Mouse (Mus musculus) layer of hippocampus, adult 18-20 months (tissue): ENCODE measurements at regions not wholly inside any gene's neighbourhood (a gene's known extent, or its start where the extent isn't known, plus 50 kb on each side); places are given as distances from the start of the nearest gene placed in this dataset.
A peak's percentile ranks its signal among the peaks of the same experiment; 100 is the strongest.

Experiments used
- DNase-seq, 2 experiments: peaks; one replicate each; pipeline ENCODE4 v3.0.0; 2022; ENCODE audit warnings: low spot score in 2 of 2

- no peak for DNase-seq
Observed at GRCm38 (mm10) chr2:51014232-51014631, 134.7 kb downstream of the Rnd3 start.

- no peak for DNase-seq
Observed at GRCm38 (mm10) chr2:51013090-51013489, 135.8 kb downstream of the Rnd3 start.

DNA sequence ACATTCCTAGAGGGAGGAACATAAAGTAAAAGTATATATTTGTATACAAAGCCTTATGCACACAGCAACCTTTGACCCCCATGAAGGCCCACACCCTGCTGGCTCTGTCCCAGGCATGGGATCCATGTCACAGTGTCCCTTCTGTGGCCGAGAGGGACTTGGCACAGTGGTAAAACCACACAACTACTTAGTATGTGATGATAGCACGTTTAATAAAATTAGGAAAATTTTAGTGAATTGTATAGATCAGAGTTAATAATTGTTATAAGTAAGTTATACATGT lies 140.7 kb downstream of the Rnd3 start:
- no peak for DNase-seq

GRCm38 (mm10) chr2:51007409-51008250 lies 141.3 kb downstream of the Rnd3 start:
- DNase-seq = no peak

GRCm38 (mm10) chr2:51006818-51007217 lies 142.1 kb downstream of the Rnd3 start:
- DNase-seq = no peak

GRCm38 (mm10) chr2:51001548-51001947 lies 147.4 kb downstream of the Rnd3 start:
- DNase-seq = no peak

- no peak for DNase-seq
Observed at GRCm38 (mm10) chr2:50983883-50984410, 165.0 kb downstream of the Rnd3 start.

GRCm38 (mm10) chr2:50982571-50982970 lies 166.3 kb downstream of the Rnd3 start:
- no peak for DNase-seq

DNA sequence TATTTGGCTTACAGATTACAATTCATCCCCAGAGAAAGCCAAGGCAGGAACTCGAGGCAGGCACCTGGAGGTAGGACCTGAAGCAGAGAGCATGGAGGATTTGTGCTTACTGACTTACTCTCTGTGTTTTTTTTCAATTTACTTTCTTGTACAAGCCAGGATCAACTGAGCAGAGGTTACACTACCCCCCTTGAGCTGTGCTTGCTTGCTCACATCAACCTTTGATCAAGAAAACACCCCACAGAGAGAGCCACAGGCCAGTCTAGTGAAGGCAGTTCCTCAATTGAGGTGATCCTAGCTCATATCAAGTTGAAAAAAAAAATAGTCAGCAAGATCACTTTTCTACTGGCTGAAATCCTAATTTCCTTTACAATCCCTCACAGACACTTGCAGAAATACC lies 170.6 kb downstream of the Rnd3 start:
- no peak for DNase-seq

DNA sequence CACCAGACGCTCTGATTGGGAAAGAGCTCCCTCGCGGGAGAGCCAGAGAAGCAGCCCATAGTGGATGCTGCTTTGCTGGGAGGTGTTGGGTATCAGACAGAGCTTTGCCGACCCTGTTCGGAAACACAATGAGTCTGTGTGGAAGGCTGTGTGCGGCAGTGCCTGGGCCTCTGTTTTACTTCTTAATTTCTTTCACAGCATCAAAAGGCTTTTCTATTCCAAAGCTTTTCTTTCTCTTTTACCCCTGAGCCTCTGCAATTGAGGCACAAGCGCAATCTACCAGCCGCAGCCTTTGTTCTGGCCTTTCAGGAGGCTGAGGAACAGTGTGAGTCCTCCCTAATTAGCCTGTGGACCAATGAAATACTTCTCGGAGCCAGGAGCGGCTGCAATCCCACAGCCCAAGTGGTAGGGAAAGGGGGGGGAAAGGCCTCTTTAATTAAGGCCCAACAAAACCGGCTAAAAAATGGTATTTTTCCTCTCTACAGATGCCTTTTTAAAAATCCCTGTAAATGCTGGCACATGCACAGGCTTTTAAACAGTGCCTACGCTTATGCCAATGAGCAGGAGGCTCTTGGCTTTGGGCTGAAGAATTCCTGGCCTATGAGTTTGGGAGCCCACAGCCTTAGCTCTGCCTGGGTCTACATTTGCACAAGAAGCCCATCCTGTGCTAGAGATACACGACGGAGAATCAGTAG lies 177.6 kb downstream of the Rnd3 start:
- DNase-seq = peak; percentile 54 to 77

- no peak for DNase-seq
Observed at GRCm38 (mm10) chr2:50968382-50968781, 180.5 kb downstream of the Rnd3 start.

DNA sequence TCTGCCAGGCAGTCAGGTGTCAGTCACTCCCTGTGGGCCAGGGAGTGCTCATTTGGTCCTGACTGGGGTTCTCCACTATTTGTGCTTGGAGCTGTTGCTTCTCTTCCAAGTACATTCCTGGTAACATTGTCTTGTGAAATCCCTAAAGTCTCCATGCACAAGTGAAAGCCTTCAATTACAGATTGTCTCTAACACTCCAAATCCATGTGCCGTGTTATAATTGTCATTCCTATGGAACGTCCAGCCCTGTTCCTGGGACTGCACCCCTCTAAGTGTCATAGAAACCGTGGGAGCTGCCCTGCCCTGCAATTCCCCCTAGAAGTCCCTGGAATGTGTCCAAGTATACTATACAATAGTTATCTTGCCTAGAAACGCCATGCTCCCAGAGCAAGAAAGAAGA lies 181.1 kb downstream of the Rnd3 start:
- DNase-seq = no peak

- DNase-seq = no peak
Observed at GRCm38 (mm10) chr2:50967133-50967532, 181.8 kb downstream of the Rnd3 start.

DNA sequence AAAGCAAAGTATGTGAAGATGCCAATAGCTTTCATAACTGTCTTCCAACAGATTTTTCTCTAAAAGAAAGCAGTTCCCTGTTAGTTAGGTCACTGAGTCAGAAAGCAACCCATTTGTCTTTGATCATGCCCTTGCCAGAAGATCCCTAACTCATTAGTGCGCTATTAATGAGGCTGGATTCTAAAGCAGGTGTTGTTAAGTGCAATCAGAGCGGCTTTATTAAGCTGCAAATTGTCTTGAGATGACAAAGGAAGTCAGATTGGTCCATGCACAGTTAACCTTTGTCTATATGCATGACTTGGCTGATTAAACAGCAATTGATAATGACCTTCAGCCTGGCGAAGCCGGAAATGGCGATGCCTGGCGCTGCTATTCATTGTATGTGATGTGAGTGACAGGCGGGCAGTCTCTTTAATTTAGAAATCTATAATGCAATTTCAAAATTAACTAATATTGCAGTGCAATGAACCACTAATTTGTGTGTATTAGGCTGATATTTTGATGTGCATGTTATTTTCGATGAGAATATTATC lies 183.4 kb downstream of the Rnd3 start:
- no peak for DNase-seq

DNA sequence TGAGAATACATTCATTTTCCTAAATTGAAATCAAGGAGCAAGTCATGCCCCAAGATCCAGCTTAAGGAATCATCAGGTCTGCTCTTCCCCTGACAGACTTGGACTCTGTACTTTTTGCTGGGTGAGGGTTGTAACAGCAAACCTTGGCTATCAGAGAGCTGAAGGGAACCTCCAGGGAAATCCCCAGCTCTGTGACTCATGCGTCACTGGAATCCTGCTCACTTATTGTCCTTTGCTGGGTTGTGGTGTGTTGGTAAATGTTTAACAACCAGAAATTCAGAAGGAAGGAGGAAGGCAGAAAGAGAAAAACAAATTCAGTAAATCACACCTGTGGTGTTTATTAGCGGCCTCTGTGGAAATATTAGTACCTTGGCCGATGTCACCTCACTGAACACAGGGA lies 184.8 kb downstream of the Rnd3 start:
- no peak for DNase-seq

GRCm38 (mm10) chr2:50961049-50961448 lies 187.9 kb downstream of the Rnd3 start:
- DNase-seq = no peak

GRCm38 (mm10) chr2:50959323-50959722 lies 189.6 kb downstream of the Rnd3 start:
- peak in 1 of 2 experiments; percentile 39 for DNase-seq

DNA sequence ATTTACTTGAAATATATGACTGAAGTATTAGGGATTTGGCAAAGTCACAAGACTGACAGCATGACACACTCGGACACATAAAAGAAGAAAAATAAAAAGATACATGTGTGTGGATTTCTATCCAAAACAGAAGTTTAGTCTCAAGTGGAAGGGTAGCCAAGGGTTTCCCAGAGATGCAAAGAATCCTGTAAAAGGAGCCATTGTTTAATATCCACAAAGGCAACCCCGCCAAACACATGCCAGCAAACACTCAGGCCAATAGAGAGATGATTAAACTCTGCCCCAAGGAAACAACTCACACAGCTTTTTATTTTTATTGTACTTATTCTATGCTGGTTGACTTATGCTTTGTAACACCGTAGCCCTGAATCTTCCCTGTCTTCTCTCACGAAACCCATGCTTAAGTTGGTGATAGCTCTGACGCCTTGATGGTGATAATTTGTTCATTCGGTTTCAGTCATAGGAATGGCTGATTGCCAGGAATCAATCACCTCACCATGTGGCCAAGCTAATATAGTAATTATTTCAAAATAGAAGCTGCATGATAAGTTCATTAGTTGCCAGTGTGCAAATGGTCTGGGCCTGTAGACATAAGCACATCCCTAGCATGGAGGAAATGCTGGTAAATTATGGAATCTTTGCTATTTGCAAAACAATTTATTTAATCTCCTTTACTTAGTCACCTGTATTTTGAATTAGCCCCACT lies 194.4 kb downstream of the Rnd3 start:
- DNase-seq = no peak

- DNase-seq = no peak
Observed at GRCm38 (mm10) chr2:50951027-50951426, 197.9 kb downstream of the Rnd3 start.

- DNase-seq = no peak
Observed at GRCm38 (mm10) chr2:50949717-50950116, 199.2 kb downstream of the Rnd3 start.

GRCm38 (mm10) chr2:50945526-50945925 lies 203.4 kb downstream of the Rnd3 start:
- no peak for DNase-seq

- DNase-seq = no peak
Observed at GRCm38 (mm10) chr2:50943180-50943579, 205.7 kb downstream of the Rnd3 start.
